Mouse (Mus musculus): ENCODE results near the gene Gm9495.
"Not testable (repeated sequence)": the region's sequence is repeated elsewhere in the genome, so short reads cannot be mapped to it uniquely, and the experiment has no call there.

The Gm9495 gene

GRCm38 (mm10) chr8:69453465-69453864, at the start of gene Gm9495:
TSS of gene Gm9495 (minus strand) at chr8:69453565.
- not testable (repeated sequence) for DNase-seq

GRCm38 (mm10) chr8:69474946-69475345, 21.6 kb upstream of the Gm9495 start:
- DNase-seq, result peak; percentile 57 to 69

- peak; percentile 6 to 22 for DNase-seq
These were observed 33.3 kb downstream of the Gm9495 start for GRCm38 (mm10) chr8:69420018-69420417.

- no peak for DNase-seq
These were observed 39.0 kb downstream of the Gm9495 start for GRCm38 (mm10) chr8:69414326-69414725.

- DNase-seq, result no peak
These were observed 48.6 kb downstream of the Gm9495 start for GRCm38 (mm10) chr8:69404768-69405167.

GRCm38 (mm10) chr8:69399956-69400443, 53.4 kb downstream of the Gm9495 start:
- DNase-seq, result no peak

GRCm38 (mm10) chr8:69399181-69399955, 54.0 kb downstream of the Gm9495 start:
- peak; percentile 44 to 51 for DNase-seq

- peak in 1 of 2 experiments; percentile 8 for DNase-seq
These were observed 57.2 kb downstream of the Gm9495 start for GRCm38 (mm10) chr8:69396196-69396595.

- peak; percentile 92 to 95 for DNase-seq
These were observed 58.1 kb downstream of the Gm9495 start for GRCm38 (mm10) chr8:69395050-69395789.

- no peak for DNase-seq
These were observed 69.0 kb downstream of the Gm9495 start for GRCm38 (mm10) chr8:69384361-69384760.
